Mouse (Mus musculus) thymus, adult 2 months (tissue): Measurements from ENCODE around the gene Nfxl1. TPM values are rescaled to one million over a fixed set of nuclear protein-coding genes. Genes with fewer than 3 reads are reported as not detected.

Experiments
- DNase-seq: peaks from one replicate; pipeline ENCODE4 v3.0.0; 2021
- H3K27ac ChIP-seq: fragments of 200-500 bp; 2 replicates; pipeline ENCODE4 v1.5.1; 2012; ENCODE audit warnings: low read length, control low read depth; ENCODE audit not compliant: control insufficient read depth, insufficient read depth
- H3K27me3 ChIP-seq: fragments of 200-500 bp; 2 replicates; pipeline ENCODE4 v1.6.1; 2012; ENCODE audit warnings: mild to moderate bottlenecking, low read length, moderate library complexity, mixed read lengths; ENCODE audit not compliant: control insufficient read depth, insufficient read depth
- H3K36me3 ChIP-seq: fragments of 200-500 bp; 2 replicates; pipeline ENCODE4 v1.6.1; 2012; ENCODE audit warnings: mild to moderate bottlenecking, low read length, moderate library complexity; ENCODE audit not compliant: control insufficient read depth, insufficient read depth
- H3K4me1 ChIP-seq: fragments of 200-500 bp; replicated peaks from 2 replicates; pipeline ENCODE4 v1.6.1; 2012; ENCODE audit warnings: low read length; ENCODE audit not compliant: control insufficient read depth, insufficient read depth
- H3K4me3 ChIP-seq: fragments of 200-500 bp; 2 replicates; pipeline ENCODE4 v1.5.1; 2012; ENCODE audit warnings: mild to moderate bottlenecking, low read length, control low read depth, moderate library complexity; ENCODE audit not compliant: control insufficient read depth, insufficient read depth
- CTCF ChIP-seq: fragments of 200-500 bp; IDR thresholded peaks from 2 replicates; pipeline ENCODE4 v1.5.1; 2012; ENCODE audit warnings: mild to moderate bottlenecking, control low read depth, low read length, moderate library complexity, borderline replicate concordance; ENCODE audit not compliant: control insufficient read depth, poor library complexity, insufficient read depth; ENCODE audit errors: extremely low read depth
- POLR2A ChIP-seq: fragments of 200-500 bp; IDR thresholded peaks from 2 replicates; pipeline ENCODE4 v1.6.1; 2012; ENCODE audit warnings: mild to moderate bottlenecking, low read length, control low read depth, moderate library complexity; ENCODE audit not compliant: control insufficient read depth, poor library complexity, insufficient read depth; ENCODE audit errors: extremely low read depth
- WGBS: fragments of 180-500 bp; shearing (Covaris S2); methylation state at CpG from one replicate; pipeline ENCODE4 v1.1.7; 2018; 5-methylcytosine and 5-hydroxymethylcytosine counted together
- polyA plus RNA-seq: library from polyadenylated mRNA; depleted of rRNA; stranded (reverse); fragments of >200 nt; gene quantifications from 2 replicates; pipeline ENCODE4 v1.2.3, GENCODE M21; 2012

The Nfxl1 gene
- polyA plus RNA-seq, 1 experiment: 7.8 TPM

- WGBS: 26% methylated on average over 4 of the region's 4 CpGs
- H3K27ac ChIP-seq: no peak overlapping the region
- no peaks in the 10 kb centered on the region for H3K4me1 ChIP-seq
- DNase-seq: no peak
- H3K4me3 ChIP-seq: no peak overlapping the region
- TF ChIP-seq CTCF (no peak), POLR2A (no peak)
- H3K36me3 ChIP-seq: no peaks in the 10 kb centered on the region
- H3K27me3 ChIP-seq: no peaks in the 10 kb centered on the region; the same call in 1 of the 2 replicates
Measured at GRCm38 (mm10) chr5:72496756-72497155, 62.7 kb downstream of the Nfxl1 start.

GRCm38 (mm10) chr5:72493906-72494305 lies 65.6 kb downstream of the Nfxl1 start:
- 79% methylated on average over 7 of the region's 7 CpGs for WGBS

GRCm38 (mm10) chr5:72491232-72491631 lies 68.3 kb downstream of the Nfxl1 start:
- no peak overlapping the region for H3K27ac ChIP-seq
- WGBS: 29% methylated on average over 2 of the region's 2 CpGs
- no peaks in the 10 kb centered on the region for H3K27me3 ChIP-seq
- no peak overlapping the region for H3K4me3 ChIP-seq
- TF ChIP-seq CTCF: no peak
- TF ChIP-seq POLR2A: no peak
- H3K36me3 ChIP-seq: no peaks in the 10 kb centered on the region
- DNase-seq: no peak
- no peaks in the 10 kb centered on the region for H3K4me1 ChIP-seq

More at GRCm38 (mm10) chr5:72493906-72494305, 65.6 kb downstream of the Nfxl1 start:
- H3K4me3 ChIP-seq: no peak overlapping the region
- no peak for TF ChIP-seq CTCF
- TF ChIP-seq POLR2A: no peak
- H3K4me1 ChIP-seq: no peaks in the 10 kb centered on the region
- no peaks in the 10 kb centered on the region for H3K36me3 ChIP-seq
- H3K27ac ChIP-seq: no peak overlapping the region
- H3K27me3 ChIP-seq: no peaks in the 10 kb centered on the region; the same call in 1 of the 2 replicates
- DNase-seq: no peak

GRCm38 (mm10) chr5:72480456-72480855 lies 79.0 kb downstream of the Nfxl1 start:
- H3K27me3 ChIP-seq: no peaks in the 10 kb centered on the region
- no peak for DNase-seq
- 84% methylated on average over 7 of the region's 7 CpGs for WGBS
- TF ChIP-seq POLR2A (no peak), CTCF (no peak)
- H3K27ac ChIP-seq: no peak overlapping the region
- H3K4me3 ChIP-seq: no peak overlapping the region
- H3K4me1 ChIP-seq: no peaks in the 10 kb centered on the region
- no peaks in the 10 kb centered on the region for H3K36me3 ChIP-seq

GRCm38 (mm10) chr5:72472317-72473009 lies 87.0 kb downstream of the Nfxl1 start:
- DNase-seq: no peak
- Histone ChIP-seq H3K4me1 (no peaks in the 10 kb centered on the region), H3K4me3 (no peak overlapping the region), H3K27ac (no peak overlapping the region), H3K36me3 (no peaks in the 10 kb centered on the region), H3K27me3 (no peaks in the 10 kb centered on the region)
- no peak for TF ChIP-seq CTCF
- TF ChIP-seq POLR2A: no peak
- 80% methylated on average over 12 of the region's 12 CpGs for WGBS

GRCm38 (mm10) chr5:72471746-72472145 lies 87.7 kb downstream of the Nfxl1 start:
- TF ChIP-seq POLR2A: no peak
- no peak for TF ChIP-seq CTCF
- H3K36me3 ChIP-seq: no peaks in the 10 kb centered on the region
- no peaks in the 10 kb centered on the region for H3K4me1 ChIP-seq
- no peaks in the 10 kb centered on the region for H3K27me3 ChIP-seq
- DNase-seq: no peak
- WGBS: 81% methylated on average over 7 of the region's 7 CpGs
- H3K27ac ChIP-seq: no peak overlapping the region
- no peak overlapping the region for H3K4me3 ChIP-seq
